Mouse (Mus musculus): ENCODE measurements around the gene Cdkl1. TPM values are rescaled to one million over a fixed set of nuclear protein-coding genes. Genes with fewer than 3 reads are reported as not detected.
A peak's percentile ranks its signal among the peaks of the same experiment; 100 is the strongest.

Gene Cdkl1
- total RNA-seq (2022), result 1 to 10 TPM; 2.1 to 9.3 (median 5.1) TPM

- DNase-seq, result peak; percentile 57
These were observed at the start of gene Cdkl1 for GRCm38 (mm10) chr12:69790530-69791505. Gene Cdkl1 (minus strand): TSS chr12:69791267.

DNA sequence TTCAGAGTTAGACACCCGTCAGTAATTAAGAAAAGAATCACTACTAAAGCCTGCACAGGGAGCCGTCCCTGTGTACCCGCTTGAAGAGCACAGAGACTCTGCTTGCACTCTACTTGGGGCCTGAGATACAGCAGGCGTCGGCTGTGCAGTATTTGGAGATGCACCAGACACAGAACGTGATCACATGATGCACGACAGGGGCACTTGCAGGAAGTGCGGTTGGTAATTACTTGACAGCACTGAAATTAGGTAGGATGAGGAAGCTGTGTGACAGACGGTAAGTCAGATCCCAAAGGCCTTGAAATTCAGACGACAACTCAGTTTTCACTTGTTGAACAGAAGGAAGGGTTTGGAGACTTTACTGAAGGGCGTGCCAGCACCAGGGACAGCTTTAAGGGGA lies 47.3 kb upstream of the Cdkl1 start:
- no peak for DNase-seq

DNA sequence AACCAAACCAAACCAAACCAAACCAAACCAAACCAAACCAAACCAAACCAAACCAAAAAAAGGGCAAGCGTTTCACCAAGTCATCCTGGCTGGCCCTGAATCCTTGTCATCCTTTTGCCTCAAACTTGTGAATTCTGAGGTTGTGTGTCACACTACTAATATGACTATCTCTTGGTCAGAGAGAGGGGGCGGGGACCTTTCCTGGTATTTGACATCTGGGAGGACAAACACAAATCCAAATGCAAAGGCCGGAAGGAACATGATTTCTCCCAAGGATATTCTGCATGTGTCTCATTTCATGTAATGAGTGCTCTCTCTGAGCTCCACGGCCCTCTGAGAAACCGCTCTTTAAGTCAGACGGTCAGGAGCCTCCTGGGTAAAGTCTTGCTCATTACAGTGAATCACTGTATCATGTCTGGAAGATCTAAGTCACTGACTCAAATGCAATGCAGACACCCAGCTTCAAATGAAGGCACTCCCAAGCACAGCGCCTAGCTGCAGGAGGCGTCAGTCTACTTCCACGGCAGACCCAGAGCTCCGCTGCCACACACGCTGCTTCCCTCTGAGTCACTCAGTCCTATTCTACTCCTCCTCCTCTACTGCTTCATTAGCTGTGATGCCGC lies 43.0 kb upstream of the Cdkl1 start:
- DNase-seq, result no peak

GRCm38 (mm10) chr12:69831239-69831910 lies 40.3 kb upstream of the Cdkl1 start:
- no peak for DNase-seq

DNA sequence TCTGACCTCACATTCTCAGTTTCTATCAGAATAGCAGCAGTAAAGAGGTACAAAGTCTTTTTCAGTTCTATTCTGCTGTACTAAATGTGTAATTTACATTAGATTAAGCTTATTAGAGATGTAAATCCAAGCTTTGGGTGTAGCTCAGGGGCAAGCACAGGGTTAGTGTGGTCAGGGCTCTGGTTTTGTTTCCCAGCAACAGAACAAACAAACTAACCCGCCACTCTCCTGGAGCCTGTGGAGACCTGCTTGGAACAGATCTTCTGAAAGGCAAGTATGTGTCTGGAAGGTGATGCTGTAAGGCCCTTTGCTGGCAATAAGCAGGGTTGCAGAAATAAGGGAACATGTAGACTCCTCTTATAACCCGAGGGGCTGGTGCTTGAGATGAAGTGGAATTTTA lies 37.1 kb upstream of the Cdkl1 start:
- no peak for DNase-seq

DNA sequence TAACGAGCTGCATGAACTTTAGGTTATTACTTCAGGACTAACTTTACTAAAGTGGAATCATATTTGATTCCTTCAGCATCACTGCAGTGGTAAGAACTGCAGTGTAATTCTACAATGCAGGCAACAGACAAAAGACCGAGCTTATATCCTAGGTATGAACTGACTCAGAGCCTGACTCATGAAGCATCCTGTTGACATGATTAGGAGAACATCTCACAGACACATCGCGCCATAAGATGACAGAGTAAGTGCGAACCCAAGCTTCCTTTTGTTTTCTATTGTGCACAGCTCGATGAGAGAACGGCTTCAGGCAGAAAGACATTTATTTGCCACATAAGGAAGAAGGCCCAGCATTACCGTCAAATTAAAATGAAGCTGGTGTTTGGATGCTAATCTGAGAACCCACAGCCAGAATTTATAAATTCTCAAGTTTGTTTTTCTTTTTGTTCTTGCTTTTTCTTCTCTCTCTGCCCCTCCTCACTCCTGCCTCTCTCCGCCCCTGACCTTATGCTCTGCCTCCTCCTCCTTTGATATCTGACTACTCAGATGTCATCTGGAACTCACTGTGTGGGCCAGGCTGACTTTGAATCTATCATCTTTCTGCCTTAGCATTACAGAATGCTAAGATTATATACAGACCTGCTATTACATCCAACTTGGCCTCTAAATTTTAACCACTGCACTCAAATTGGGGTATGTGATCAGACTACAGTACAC lies 34.0 kb upstream of the Cdkl1 start:
- DNase-seq, result no peak

GRCm38 (mm10) chr12:69814272-69814671 lies 23.2 kb upstream of the Cdkl1 start:
- DNase-seq, result peak; percentile 81

- DNase-seq, result no peak
These were observed 22.5 kb upstream of the Cdkl1 start for GRCm38 (mm10) chr12:69813596-69813995.

DNA sequence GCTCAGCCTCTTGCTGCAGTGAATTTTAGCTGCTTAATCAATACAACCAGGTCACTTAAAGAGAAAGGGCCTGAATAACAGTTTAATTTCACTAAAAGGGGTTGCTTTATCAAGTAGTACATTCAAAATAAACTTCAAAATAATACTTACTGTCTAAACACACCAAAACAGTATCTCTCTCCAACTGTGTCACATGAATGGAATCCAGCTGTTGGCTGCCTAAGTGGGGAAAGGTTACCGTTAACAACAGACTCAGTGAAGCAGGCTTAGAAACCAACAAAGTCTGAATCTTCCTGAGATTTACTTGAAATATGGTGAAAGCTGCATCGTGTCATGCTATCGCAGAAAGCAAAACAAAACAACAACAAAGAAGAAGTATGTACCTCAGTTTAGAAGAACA lies 21.9 kb upstream of the Cdkl1 start:
- no peak for DNase-seq

- DNase-seq, result no peak
These were observed 20.9 kb upstream of the Cdkl1 start for GRCm38 (mm10) chr12:69811976-69812375.

DNA sequence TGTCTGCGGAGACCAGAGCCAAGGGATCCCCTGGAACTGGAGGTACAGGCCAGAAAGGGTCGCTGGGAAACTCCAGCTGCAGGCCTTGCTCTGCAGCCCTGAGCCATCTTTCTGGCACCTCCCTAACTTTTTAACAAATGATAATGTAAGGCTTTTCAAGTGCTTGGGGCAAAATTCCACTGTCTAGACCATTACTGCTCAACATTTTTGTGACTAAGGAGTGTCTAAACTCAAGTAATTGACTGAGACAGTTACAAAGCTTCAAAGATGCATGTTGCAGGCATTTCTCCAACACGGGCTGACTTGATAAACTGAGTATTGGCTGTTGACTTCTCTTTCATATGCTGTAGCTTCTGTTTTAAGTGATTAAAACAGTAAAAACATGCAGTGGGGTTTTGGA lies 18.4 kb upstream of the Cdkl1 start:
- no peak for DNase-seq

DNA sequence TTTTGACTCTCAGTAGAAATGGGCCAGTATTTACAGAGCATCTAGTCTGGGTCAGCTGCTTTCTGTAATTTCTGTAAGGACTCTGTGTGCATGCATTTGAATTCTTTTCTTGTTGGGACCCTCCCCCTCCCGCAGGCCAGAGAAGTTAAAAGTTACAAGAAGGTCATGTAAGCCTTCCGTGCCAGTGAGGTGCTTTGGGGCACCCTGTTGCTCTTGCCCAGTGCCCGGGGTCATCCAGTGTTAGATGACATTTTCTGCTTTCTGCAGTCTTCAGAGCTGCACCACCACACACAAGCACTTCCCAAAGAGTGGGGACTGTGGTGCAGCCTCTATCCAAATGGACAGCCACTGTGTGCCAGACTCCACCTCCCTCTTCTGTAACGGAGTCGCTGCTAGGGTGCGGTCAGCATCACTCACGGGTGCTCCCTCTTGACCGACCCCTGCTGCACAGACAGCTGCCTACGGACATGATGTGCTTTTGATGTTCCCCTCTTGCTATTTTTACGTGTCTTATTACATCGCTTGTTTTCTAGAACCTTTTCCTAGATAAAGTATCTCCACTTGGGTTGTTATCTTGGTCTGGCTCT lies 16.4 kb upstream of the Cdkl1 start:
- DNase-seq, result no peak

GRCm38 (mm10) chr12:69805148-69805547 lies 14.1 kb upstream of the Cdkl1 start:
- no peak for DNase-seq

DNA sequence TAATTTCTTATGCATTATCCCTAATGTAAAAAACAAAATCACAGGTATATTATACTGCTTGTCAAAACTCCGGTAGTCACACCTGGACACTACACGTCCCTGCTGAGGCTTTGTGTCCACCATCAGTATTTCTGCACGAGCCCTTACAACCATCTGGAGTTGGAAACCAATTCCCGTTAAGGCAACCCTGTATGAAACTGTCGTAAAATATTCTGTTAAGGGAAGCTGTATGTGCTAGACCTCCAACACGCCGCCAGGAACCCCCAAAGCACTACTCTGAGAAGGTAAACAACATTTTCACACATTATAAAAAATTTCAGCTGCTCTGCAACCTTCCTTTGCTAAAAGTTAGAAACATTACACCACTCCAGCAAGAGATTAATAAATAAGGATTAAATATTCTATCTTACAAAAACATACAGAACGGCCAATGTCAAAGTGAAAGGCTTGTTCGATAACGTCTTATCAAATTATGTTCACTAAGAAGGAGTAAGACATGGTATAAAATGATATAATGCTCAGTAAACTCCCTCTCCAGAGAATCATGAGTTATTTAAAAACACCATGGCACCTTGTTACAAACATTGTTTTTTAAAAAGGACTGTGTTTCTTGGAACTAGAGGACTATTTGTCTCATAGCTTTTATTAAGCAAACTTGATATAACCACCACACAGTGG lies 13.5 kb upstream of the Cdkl1 start:
- no peak for DNase-seq

DNA sequence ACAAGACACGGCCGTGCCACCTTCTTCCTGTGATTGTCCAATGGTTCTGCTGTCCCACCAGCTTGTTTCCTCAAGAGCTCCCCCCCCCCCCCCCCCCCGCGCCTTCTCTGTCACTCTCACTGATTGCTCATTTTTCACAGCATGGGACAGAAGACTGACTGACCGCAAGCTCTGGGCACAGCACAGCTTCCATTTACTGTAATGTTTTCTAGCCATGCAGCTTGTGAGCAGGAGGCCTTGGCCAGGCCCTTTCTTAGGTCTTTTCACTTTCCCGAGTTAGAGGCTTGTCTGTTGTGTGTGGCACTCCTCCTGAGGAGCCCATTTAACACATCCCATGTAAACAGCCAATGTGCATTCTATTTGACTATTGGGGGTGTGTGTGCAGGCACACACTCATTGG lies 12.1 kb upstream of the Cdkl1 start:
- DNase-seq, result no peak

GRCm38 (mm10) chr12:69800586-69800985 lies 9.5 kb upstream of the Cdkl1 start:
- no peak for DNase-seq

- no peak for DNase-seq
These were observed 5.2 kb upstream of the Cdkl1 start for GRCm38 (mm10) chr12:69796311-69796710.

DNA sequence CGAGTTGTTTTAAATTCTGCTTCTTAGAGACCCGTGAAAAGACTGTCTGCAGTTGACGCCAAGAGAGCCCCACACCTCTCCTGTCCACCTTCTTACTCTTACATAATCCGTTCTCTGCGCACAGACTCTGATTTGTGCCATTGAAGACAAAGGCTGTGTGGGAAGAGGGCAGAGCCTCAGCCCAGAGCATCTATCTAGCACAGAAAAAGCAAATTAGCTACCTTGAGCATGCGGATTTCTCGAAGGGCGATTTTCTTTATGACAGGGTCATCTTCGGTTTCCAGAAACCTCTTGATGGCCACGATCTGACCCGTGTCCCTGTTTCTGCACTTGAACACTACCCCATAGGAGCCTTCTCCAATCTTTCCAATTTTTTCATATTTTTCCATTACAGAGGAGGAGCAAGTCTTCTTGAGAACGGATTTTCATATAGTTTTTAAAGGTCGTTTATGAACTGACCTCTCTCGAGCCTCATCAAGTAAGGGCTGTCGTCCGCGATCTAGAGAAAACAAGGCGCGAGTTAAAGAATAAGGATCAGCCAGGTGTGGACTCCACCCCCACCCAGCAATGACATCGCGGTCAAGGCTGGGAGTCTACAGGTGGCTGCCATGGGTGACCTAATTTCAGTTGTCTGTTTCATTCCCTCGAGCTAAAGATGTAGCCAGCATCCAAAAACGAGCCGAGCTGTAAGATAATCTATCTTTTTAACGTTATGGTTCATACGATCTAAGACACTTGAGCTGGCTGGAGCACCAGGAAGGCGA lies 1.1 kb downstream of the Cdkl1 start:
- no peak for DNase-seq

DNA sequence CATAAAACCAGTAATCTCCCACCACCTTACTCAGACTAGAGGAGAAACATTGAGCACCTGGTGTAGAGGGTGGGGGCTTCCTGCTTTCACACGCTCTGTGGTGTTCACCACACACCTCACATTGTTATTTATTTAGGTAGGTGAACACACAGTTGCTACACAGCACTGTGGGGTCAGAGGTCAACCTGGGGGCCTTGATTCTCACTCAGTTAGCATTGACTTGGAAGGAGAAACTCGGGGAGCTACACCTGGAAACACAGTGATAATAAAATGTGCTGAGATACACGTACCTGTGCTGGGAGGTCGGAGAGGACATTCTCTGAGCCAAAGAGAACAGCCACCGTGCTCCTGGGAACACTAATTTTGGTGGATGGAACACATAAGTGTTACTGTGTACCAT lies 2.7 kb downstream of the Cdkl1 start:
- DNase-seq, result no peak

DNA sequence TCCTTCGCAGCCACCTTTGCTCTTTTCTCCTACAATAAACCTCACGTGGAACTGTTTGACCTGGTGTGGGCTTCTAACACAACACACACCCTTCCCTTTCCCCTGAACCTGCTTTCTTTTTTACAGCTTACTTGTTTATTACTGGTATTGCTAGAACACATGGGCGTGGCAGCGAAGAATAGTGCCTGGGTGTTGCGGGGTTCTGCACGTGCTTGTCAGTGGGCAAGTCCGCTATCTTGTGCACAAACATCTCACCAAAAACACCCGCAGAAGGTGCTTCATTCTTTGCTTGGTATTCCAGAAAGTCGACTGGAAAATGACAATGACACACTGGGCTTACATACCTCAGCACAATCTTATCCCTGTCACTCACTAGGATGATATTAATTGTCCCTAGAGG lies 5.6 kb downstream of the Cdkl1 start:
- DNase-seq, result no peak
